ENCODE assay signal across 12 mouse cellular contexts in genomic region chrX:160930656-160931055, GRCm38 (mm10). TPM values are rescaled to one million over a fixed set of nuclear protein-coding genes. Genes with fewer than 3 reads are reported as not detected.
DNase-seq lines count a peak whose midpoint lies in the region; ATAC-seq lines count a peak whose summit lies in the region.
"Had no signal": no experiment of that assay in that cellular context is flagged by ENCODE, and none has a peak within 500 bp of the region (broad histone marks: within the 10 kb centered on the region; RNA-seq: fewer than 3 reads in every experiment).

No protein-coding gene starts in this region.

- H3K27ac ChIP-seq in liver, embryonic 12.5 days, result no peak overlapping the region
- H3K27ac ChIP-seq: hindbrain, embryonic 12.5 days had no signal

- H3K4me2 ChIP-seq in liver, embryonic 12.5 days, result no peak overlapping the region
- H3K4me2 ChIP-seq: hindbrain, embryonic 12.5 days had no signal

- no peaks in the 10 kb centered on the region for H3K4me1 ChIP-seq in liver, embryonic 12.5 days
- H3K4me1 ChIP-seq: hindbrain, embryonic 12.5 days had no signal

- DNase-seq in CD4-positive, CD25-positive, alpha-beta regulatory T cell, adult 2 months (ENCODE audit: low read depth, low spot score), result peak; percentile 7
- peak; percentile 15 for DNase-seq in liver
- DNase-seq in CD4-positive helper T cell, adult 2 months (ENCODE audit: low read depth, low spot score), result peak; percentile 1
- DNase-seq in embryo, embryonic 9.5 days (ENCODE audit: extremely low spot score), result no peak
- no peak for DNase-seq in cerebellum, adult 9-11 months

- no peak for ATAC-seq in CD4-positive, CD25-positive, alpha-beta regulatory T cell, adult 4 months
- ATAC-seq in liver, embryonic 12.5 days, result no peak
- ATAC-seq in common myeloid progenitor, adult 5-6 weeks (replicated peaks; ENCODE audit: low read depth, poor library complexity, severe bottlenecking), result 0 out of 2 replicates have a peak, but pooled peaks have one; percentile 45
- ATAC-seq: forebrain, embryonic 14.5 days had no signal

- H3K4me3 ChIP-seq in liver, embryonic 12.5 days, result no peak overlapping the region
- H3K4me3 ChIP-seq: hindbrain, embryonic 12.5 days; myocyte had no signal

- H3K27me3 ChIP-seq in liver, embryonic 12.5 days (replicated peaks), result no peaks in the 10 kb centered on the region; the same call in 1 of the 2 replicates

- no peak overlapping the region for H3K9ac ChIP-seq in liver, embryonic 12.5 days
- H3K9ac ChIP-seq: hindbrain, embryonic 12.5 days had no signal

- H3K9me3 ChIP-seq in liver, embryonic 12.5 days (replicated peaks), result no peaks in the 10 kb centered on the region
- H3K9me3 ChIP-seq: hindbrain, embryonic 12.5 days had no signal

- H3K36me3 ChIP-seq in liver, embryonic 12.5 days, result no peaks in the 10 kb centered on the region
- H3K36me3 ChIP-seq: hindbrain, embryonic 12.5 days had no signal

RNA-seq across cellular contexts. Expression of gene Gja6, which starts 23.8 kb away (rescaled TPM):
- not detected for polyA plus RNA-seq in CD4-positive, CD25-positive, alpha-beta regulatory T cell, adult 4 months (2017; shearing (Covaris generic))
- 1.1 and 1.2 TPM in 2 replicates for polyA plus RNA-seq in liver, embryonic 12.5 days (2016; fragmentation: Nextera tagmentation; extraction: Ambion mirVana)
- total RNA-seq in common myeloid progenitor, adult 5-6 weeks (2017), result not detected in 2 replicates
- polyA plus RNA-seq: large intestine, adult 2 months had no signal

Comparison
In these comparisons a context has a peak if more than half of its experiments do, and no peak if none do; other contexts are left out.
1. DNase-seq: peak in CD4-positive, CD25-positive, alpha-beta regulatory T cell, adult 2 months (single experiment), liver (single experiment) and CD4-positive helper T cell, adult 2 months (single experiment); none in embryo, embryonic 9.5 days (single experiment) and cerebellum, adult 9-11 months (single experiment).